Mouse (Mus musculus): Measurements from ENCODE around the gene Hsdl1. TPM values are rescaled to one million over a fixed set of nuclear protein-coding genes. Genes with fewer than 3 reads are reported as not detected.

The Hsdl1 gene
- polyA plus RNA-seq, 1 experiment, result 29.9 TPM

DNA sequence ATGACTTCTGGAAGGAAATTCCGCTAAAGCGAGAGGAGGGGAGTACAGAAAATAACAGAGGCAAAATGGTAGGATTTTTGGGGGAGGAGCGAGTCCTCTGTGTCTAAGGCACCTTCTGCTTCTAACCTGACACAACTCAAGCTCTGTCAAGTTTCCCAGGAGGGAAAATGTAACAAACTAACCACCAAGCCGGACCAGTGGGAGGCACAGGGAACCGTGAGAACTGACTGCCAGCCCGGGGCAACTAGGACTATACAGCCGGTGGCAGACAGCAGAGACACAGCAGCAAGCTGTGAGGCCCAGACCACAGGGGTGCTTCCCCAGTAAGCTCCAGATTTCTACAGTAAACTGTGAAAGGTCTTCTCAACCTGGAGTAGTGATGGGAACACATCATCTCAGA is 6.0 kb downstream of the Hsdl1 start:
- TF ChIP-seq CTCF (IDR thresholded peaks at IDR 0.05; ENCODE audit: extremely low read depth, insufficient read depth, insufficient read length, insufficient replicate concordance) (no peak), POLR2A (IDR thresholded peaks at IDR 0.05; ENCODE audit: low read depth, low read length) (no peak)
- no peak overlapping the region for H3K4me3 ChIP-seq (ENCODE audit: extremely low read depth, insufficient read depth, insufficient read length)
- no peak for DNase-seq (ENCODE audit: low read depth in 1 of 2, low spot score in 2 of 2)
- H3K27ac ChIP-seq (ENCODE audit: insufficient read depth, low read length), result no peak overlapping the region
- peaks cover 11% of the 10 kb centered on the region; the same call in 1 of the 2 replicates for H3K4me1 ChIP-seq (ENCODE audit: control insufficient read depth, insufficient read depth, insufficient read length)
- WGBS, result 74% methylated on average over 7 of the region's 7 CpGs
- H3K36me3 ChIP-seq (ENCODE audit: control insufficient read depth, insufficient read depth, low read length), result peaks cover 22% of the 10 kb centered on the region
- no peaks in the 10 kb centered on the region for H3K27me3 ChIP-seq (ENCODE audit: control insufficient read depth, insufficient read depth, low read length)

DNA sequence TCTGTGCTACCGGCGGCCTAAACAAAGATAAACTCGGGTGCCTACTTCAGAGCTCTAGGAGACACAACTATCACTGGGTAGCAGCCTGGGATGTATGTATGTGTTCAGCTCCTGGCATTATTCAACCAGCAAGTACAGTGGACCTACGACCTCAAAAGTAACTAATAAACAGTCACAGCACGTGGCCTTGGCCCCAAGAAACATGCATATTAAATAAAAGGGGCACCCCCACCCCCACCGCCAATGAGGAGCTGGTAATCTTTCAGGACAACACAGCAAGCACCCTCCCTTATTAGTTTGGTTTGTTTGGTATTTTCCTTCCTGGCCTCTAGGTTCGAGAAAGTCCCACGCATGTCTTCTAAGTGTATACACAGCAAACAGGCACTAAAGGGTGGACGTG is 6.7 kb downstream of the Hsdl1 start:
- Histone ChIP-seq H3K4me3 (ENCODE audit: extremely low read depth, insufficient read depth, insufficient read length) (no peak overlapping the region), H3K27me3 (ENCODE audit: control insufficient read depth, insufficient read depth, low read length) (no peaks in the 10 kb centered on the region), H3K36me3 (ENCODE audit: control insufficient read depth, insufficient read depth, low read length) (peaks cover 24% of the 10 kb centered on the region), H3K4me1 (ENCODE audit: control insufficient read depth, insufficient read depth, insufficient read length) (peaks cover 15% of the 10 kb centered on the region; the same call in 1 of the 2 replicates), H3K27ac (ENCODE audit: insufficient read depth, low read length) (no peak overlapping the region)
- no peak for DNase-seq (ENCODE audit: low read depth in 1 of 2, low spot score in 2 of 2)
- WGBS, result 86% methylated on average over 9 of the region's 9 CpGs
- TF ChIP-seq POLR2A (IDR thresholded peaks at IDR 0.05; ENCODE audit: low read depth, low read length), result no peak
- no peak for TF ChIP-seq CTCF (IDR thresholded peaks at IDR 0.05; ENCODE audit: extremely low read depth, insufficient read depth, insufficient read length, insufficient replicate concordance)

DNA sequence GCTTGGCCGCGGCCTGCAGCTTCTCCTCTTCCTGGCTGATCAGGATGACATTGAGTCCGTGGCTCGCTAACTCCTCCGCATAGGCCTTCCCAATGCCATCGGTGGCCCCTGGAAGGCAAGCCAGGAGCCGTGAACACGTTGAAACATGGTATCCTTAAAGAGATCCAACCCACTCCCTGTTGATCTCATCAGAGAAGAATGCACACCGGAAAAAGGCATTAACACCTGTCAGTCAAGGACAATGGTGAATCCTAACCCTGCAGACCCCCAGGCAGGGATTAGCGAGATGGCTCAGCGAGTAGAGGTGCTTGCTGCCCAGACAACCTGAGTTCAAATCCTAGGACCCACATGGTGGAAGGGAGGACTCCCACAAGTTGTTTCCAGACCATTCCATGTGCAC is 8.6 kb downstream of the Hsdl1 start:
- no peak for DNase-seq (ENCODE audit: low read depth in 1 of 2, low spot score in 2 of 2)
- H3K27me3 ChIP-seq (ENCODE audit: control insufficient read depth, insufficient read depth, low read length), result no peaks in the 10 kb centered on the region
- 91% methylated on average over 11 of the region's 11 CpGs for WGBS
- H3K36me3 ChIP-seq (ENCODE audit: control insufficient read depth, insufficient read depth, low read length), result peaks cover 32% of the 10 kb centered on the region
- TF ChIP-seq CTCF (IDR thresholded peaks at IDR 0.05; ENCODE audit: extremely low read depth, insufficient read depth, insufficient read length, insufficient replicate concordance) (no peak), POLR2A (IDR thresholded peaks at IDR 0.05; ENCODE audit: low read depth, low read length) (no peak)
- no peak overlapping the region for H3K4me3 ChIP-seq (ENCODE audit: extremely low read depth, insufficient read depth, insufficient read length)
- H3K4me1 ChIP-seq (ENCODE audit: control insufficient read depth, insufficient read depth, insufficient read length), result peaks cover 13% of the 10 kb centered on the region; the same call in 1 of the 2 replicates
- no peak overlapping the region for H3K27ac ChIP-seq (ENCODE audit: insufficient read depth, low read length)

DNA sequence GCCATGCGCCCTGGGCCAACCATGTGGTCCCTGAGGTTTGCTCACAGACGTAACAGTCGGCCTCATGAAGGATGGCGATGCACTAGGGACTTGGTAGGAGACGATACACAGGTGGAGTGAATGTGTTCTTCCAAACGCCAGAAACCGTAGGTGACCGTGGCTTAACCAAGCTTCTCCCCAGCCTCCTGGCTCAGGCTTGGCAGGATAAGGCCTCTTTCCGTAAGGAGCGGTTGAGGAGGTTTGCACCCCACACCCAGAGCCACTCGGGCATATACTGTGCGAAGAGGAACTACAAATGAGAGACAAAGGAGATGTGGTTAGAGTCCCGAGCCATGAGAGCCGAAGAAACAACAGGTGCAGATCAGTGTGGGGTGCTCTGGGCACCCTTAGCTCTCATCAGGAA is 11.1 kb downstream of the Hsdl1 start:
- DNase-seq (ENCODE audit: low read depth in 1 of 2, low spot score in 2 of 2), result peak; percentile 30 to 48
- Histone ChIP-seq H3K4me1 (ENCODE audit: control insufficient read depth, insufficient read depth, insufficient read length) (peaks cover 9% of the 10 kb centered on the region; the same call in 1 of the 2 replicates), H3K27ac (ENCODE audit: insufficient read depth, low read length) (peak overlapping the region; percentile 88), H3K4me3 (ENCODE audit: extremely low read depth, insufficient read depth, insufficient read length) (no peak overlapping the region), H3K36me3 (ENCODE audit: control insufficient read depth, insufficient read depth, low read length) (peaks cover 32% of the 10 kb centered on the region), H3K27me3 (ENCODE audit: control insufficient read depth, insufficient read depth, low read length) (no peaks in the 10 kb centered on the region)
- no peak for TF ChIP-seq POLR2A (IDR thresholded peaks at IDR 0.05; ENCODE audit: low read depth, low read length)
- no peak for TF ChIP-seq CTCF (IDR thresholded peaks at IDR 0.05; ENCODE audit: extremely low read depth, insufficient read depth, insufficient read length, insufficient replicate concordance)
- 40% methylated on average over 14 of the region's 14 CpGs for WGBS

DNA sequence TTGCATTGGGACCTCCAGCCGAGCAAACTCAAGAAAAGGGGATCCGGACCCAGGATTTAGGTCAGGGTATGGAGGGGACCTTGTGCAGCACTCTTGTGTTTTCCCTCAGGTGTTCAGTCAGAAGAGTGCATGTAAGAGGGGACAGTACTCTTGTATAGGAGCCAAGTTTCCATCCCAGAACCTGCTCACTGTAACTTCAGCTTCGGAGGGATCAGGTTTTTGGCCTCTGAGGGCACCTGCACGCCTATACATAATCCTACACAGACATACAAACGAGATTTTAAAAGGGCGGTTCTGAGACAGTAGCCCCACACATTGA is 15.6 kb downstream of the Hsdl1 start:
- Histone ChIP-seq H3K4me3 (ENCODE audit: extremely low read depth, insufficient read depth, insufficient read length) (no peak overlapping the region), H3K4me1 (ENCODE audit: control insufficient read depth, insufficient read depth, insufficient read length) (peaks cover 11% of the 10 kb centered on the region; the same call in 1 of the 2 replicates), H3K27me3 (ENCODE audit: control insufficient read depth, insufficient read depth, low read length) (no peaks in the 10 kb centered on the region), H3K36me3 (ENCODE audit: control insufficient read depth, insufficient read depth, low read length) (peaks cover 10% of the 10 kb centered on the region; the same call in 1 of the 2 replicates), H3K27ac (ENCODE audit: insufficient read depth, low read length) (0 out of 2 replicates have a peak overlapping the region, but pooled peaks have one; percentile 82)
- WGBS, result 84% methylated on average over 6 of the region's 6 CpGs
- TF ChIP-seq CTCF (IDR thresholded peaks at IDR 0.05; ENCODE audit: extremely low read depth, insufficient read depth, insufficient read length, insufficient replicate concordance), result no peak
- no peak for TF ChIP-seq POLR2A (IDR thresholded peaks at IDR 0.05; ENCODE audit: low read depth, low read length)
- DNase-seq (ENCODE audit: low read depth in 1 of 2, low spot score in 2 of 2), result no peak

DNA sequence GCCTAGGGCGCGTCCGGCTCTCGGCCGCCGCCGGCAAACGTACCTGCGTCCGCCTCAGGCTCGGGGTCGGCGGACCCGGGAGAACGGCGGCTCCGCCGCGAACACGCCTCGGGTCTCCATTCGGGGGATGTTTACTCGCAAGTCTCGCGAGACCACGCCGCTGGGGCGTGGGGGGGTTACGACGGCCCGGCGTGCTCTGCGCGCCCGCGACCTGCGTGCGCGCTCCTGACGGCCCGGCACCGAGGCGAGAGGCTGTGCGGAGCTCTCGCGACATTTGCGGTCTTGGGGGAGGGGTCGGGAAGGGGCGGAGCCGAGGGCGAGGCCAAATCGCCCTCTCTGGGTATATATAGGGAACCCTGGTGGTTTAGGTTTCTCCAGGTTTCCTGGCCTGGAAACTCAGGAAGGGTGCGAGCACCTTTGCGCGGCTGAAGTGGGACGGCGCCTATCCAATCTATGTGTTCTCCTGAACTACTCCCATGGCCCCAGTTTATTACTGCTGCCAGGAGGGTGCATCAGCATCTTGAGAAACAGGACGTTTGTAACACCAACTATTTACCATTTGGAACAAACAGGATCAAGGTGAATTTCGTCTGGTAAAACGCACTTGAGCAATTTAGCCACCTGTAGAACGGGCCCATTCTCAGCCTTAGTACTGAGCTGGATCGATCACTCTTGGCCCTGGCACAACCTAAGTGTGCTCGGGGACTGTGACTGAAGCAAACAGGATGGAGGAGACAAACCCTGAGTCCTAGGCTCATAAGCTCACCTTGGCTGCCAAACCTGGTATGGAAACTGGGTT is 16.2 kb downstream of the Hsdl1 start, which contains the start of gene Mbtps1:
Gene Mbtps1 (minus strand): TSS at position 133 of the 799 bp plus-strand sequence.
- peak; percentile 96 to 97 for DNase-seq (ENCODE audit: low read depth in 1 of 2, low spot score in 2 of 2)
- Histone ChIP-seq H3K27ac (ENCODE audit: insufficient read depth, low read length) (peak within 1 kb of the TSS; percentile 96), H3K27me3 (ENCODE audit: control insufficient read depth, insufficient read depth, low read length) (no peaks in the 10 kb centered on the region), H3K36me3 (ENCODE audit: control insufficient read depth, insufficient read depth, low read length) (peaks cover 9% of the 10 kb centered on the region; the same call in 1 of the 2 replicates), H3K4me3 (ENCODE audit: extremely low read depth, insufficient read depth, insufficient read length) (peak within 1 kb of the TSS; percentile 87), H3K4me1 (ENCODE audit: control insufficient read depth, insufficient read depth, insufficient read length) (peaks cover 6% of the 10 kb centered on the region; the same call in 1 of the 2 replicates)
- TF ChIP-seq POLR2A (IDR thresholded peaks at IDR 0.05; ENCODE audit: low read depth, low read length), result peak; percentile 46
- no peak for TF ChIP-seq CTCF (IDR thresholded peaks at IDR 0.05; ENCODE audit: extremely low read depth, insufficient read depth, insufficient read length, insufficient replicate concordance)
- 4% methylated on average over 63 of the region's 63 CpGs for WGBS
